8 mouse cellular contexts compared by ENCODE assay signal in genomic region chr3:84814157-84814761, GRCm38 (mm10). TPM values are rescaled to one million over a fixed set of nuclear protein-coding genes. Genes with fewer than 3 reads are reported as not detected.
DNase-seq lines count a peak whose midpoint lies in the region; ATAC-seq and TF ChIP-seq lines count a peak whose summit lies in the region.

No protein-coding gene starts in this region.

- peak; percentile 98 to 99 for DNase-seq in gastrocnemius, adult 8-10 months (ENCODE audit: low spot score in 2 of 2)
- peak; percentile 96 for DNase-seq in hindlimb bud, embryonic 11.5 days (ENCODE audit: extremely low spot score, low read depth, low spot score)
- peak; percentile 99 for DNase-seq in left cerebral cortex, adult 8-10 months (ENCODE audit: low spot score in 2 of 2)
- DNase-seq in right cerebral cortex, postnatal 10 days (ENCODE audit: low spot score in 2 of 2) = peak; percentile 100
- DNase-seq in urinary bladder, postnatal 25 days (ENCODE audit: low spot score) = peak; percentile 100

- no peaks in the 10 kb centered on the region for H3K9me3 ChIP-seq in megakaryocyte, embryonic 14.5 days

- peak overlapping the region; percentile 33 for H3K27ac ChIP-seq in cortical plate, adult 2 months (ENCODE audit: insufficient read depth, low read length)

- peak overlapping the region; percentile 77 for H3K4me3 ChIP-seq in cortical plate, adult 2 months (ENCODE audit: insufficient read depth, low read length)
- H3K4me3 ChIP-seq in megakaryocyte, embryonic 14.5 days (replicated peaks) = peak overlapping the region; percentile 97

- TF ChIP-seq POLR2A in cortical plate, adult 2 months (IDR thresholded peaks at IDR 0.05; ENCODE audit: extremely low read depth, insufficient read depth, low read length) = peak; percentile 91

- TF ChIP-seq CTCF in cortical plate, adult 2 months (IDR thresholded peaks at IDR 0.05; ENCODE audit: extremely low read depth, insufficient read depth, low read length) = no peak

- H3K36me3 ChIP-seq in megakaryocyte, embryonic 14.5 days (replicated peaks; ENCODE audit: low read length) = peaks cover 5% of the 10 kb centered on the region

- peak; percentile 85 for ATAC-seq in activated CD4-positive, CD25-positive, alpha-beta regulatory T cell, adult 4 months

- H3K27me3 ChIP-seq in megakaryocyte, embryonic 14.5 days (replicated peaks) = no peaks in the 10 kb centered on the region

- no peaks in the 10 kb centered on the region; the same call in 1 of the 2 replicates for H3K4me1 ChIP-seq in cortical plate, adult 2 months (ENCODE audit: control insufficient read depth, insufficient read depth, low read length)
- peaks cover 53% of the 10 kb centered on the region for H3K4me1 ChIP-seq in megakaryocyte, embryonic 14.5 days

RNA-seq across cellular contexts. Expression of gene Fbxw7, which starts 0.8 kb away (rescaled TPM):
- polyA plus RNA-seq in activated CD4-positive, CD25-positive, alpha-beta regulatory T cell, adult 4 months (2017; shearing (Covaris generic)) = 10 to 100 TPM; 15.0 to 18.8 TPM
- polyA plus RNA-seq in cortical plate, adult 2 months (2012; rRNA removed) = 167 and 180 TPM in 2 replicates
- total RNA-seq in gastrocnemius, adult 8-10 months (2022) = 10 to 100 TPM; 15.7 to 22.0 (median 19.0) TPM
- 100 to 1,000 TPM; 200 to 239 (median 211) TPM for total RNA-seq in left cerebral cortex, adult 8-10 months (2022)
- polyA plus RNA-seq in megakaryocyte, embryonic 14.5 days (2012; ENCODE audit: insufficient read depth, low replicate concordance) = 2.7 and 3.4 TPM in 2 replicates

Comparison
In these comparisons a context has a peak if more than half of its experiments do, and no peak if none do; other contexts are left out.
1. Peak in every context shown above with its lines: DNase-seq, ATAC-seq, H3K4me3 ChIP-seq and H3K27ac ChIP-seq.